Mouse (Mus musculus): ENCODE results near the gene Loxl3. TPM values are rescaled to one million over a fixed set of nuclear protein-coding genes. Genes with fewer than 3 reads are reported as not detected.
A peak's percentile ranks its signal among the peaks of the same experiment; 100 is the strongest.

Gene Loxl3
- polyA plus RNA-seq, 1 experiment from 2014 or later, result 4.9 TPM

GRCm38 (mm10) chr6:83071220-83071619, 37.2 kb downstream of the Loxl3 start:
- WGBS, result 0% methylated on average over 22 of the region's 24 CpGs
- ATAC-seq (ENCODE audit: low FRiP score) (no peak), DNase-seq (ENCODE audit: low spot score) (no peak)
- H3K4me1 ChIP-seq (replicated peaks; ENCODE audit: control insufficient read depth, insufficient read depth, low read length), result 0 out of 2 replicates have a peak, but pooled peaks cover 12% of the 10 kb centered on the region
- H3K27ac ChIP-seq, result no peak overlapping the region
- H3K9me3 ChIP-seq (ENCODE audit: control insufficient read depth, low read length), result no peaks in the 10 kb centered on the region
- no peaks in the 10 kb centered on the region for H3K36me3 ChIP-seq (replicated peaks; ENCODE audit: control insufficient read depth, insufficient read depth)
- H3K9ac ChIP-seq, result no peak overlapping the region
- peaks cover 99% of the 10 kb centered on the region for H3K27me3 ChIP-seq (ENCODE audit: control insufficient read depth, insufficient read depth, low read length)
- H3K4me2 ChIP-seq (replicated peaks), result no peak overlapping the region
- no peak overlapping the region; the same call in 1 of the 2 replicates for H3K4me3 ChIP-seq (replicated peaks; ENCODE audit: low read length)

- WGBS, result 19% methylated on average over 2 of the region's 2 CpGs
- no peaks in the 10 kb centered on the region for H3K9me3 ChIP-seq (ENCODE audit: control insufficient read depth, low read length)
- no peak overlapping the region for H3K4me2 ChIP-seq (replicated peaks)
- H3K27me3 ChIP-seq (ENCODE audit: control insufficient read depth, insufficient read depth, low read length), result peaks cover 69% of the 10 kb centered on the region
- H3K36me3 ChIP-seq (replicated peaks; ENCODE audit: control insufficient read depth, insufficient read depth), result 0 out of 2 replicates have a peak, but pooled peaks cover 3% of the 10 kb centered on the region
- peaks cover 19% of the 10 kb centered on the region for H3K4me1 ChIP-seq (replicated peaks; ENCODE audit: control insufficient read depth, insufficient read depth, low read length)
- no peak overlapping the region for H3K27ac ChIP-seq
- ATAC-seq (ENCODE audit: low FRiP score) (no peak), DNase-seq (ENCODE audit: low spot score) (no peak)
- H3K4me3 ChIP-seq (replicated peaks; ENCODE audit: low read length), result no peak overlapping the region
- no peak overlapping the region for H3K9ac ChIP-seq
These were observed 41.0 kb downstream of the Loxl3 start for GRCm38 (mm10) chr6:83074979-83075378.

GRCm38 (mm10) chr6:83077630-83078323, 43.8 kb downstream of the Loxl3 start, which contains the start of gene Pcgf1:
Gene Pcgf1, plus strand, starts transcription at chr6:83077869.
- Histone ChIP-seq H3K4me1 (replicated peaks; ENCODE audit: control insufficient read depth, insufficient read depth, low read length) (peaks cover 14% of the 10 kb centered on the region), H3K27me3 (ENCODE audit: control insufficient read depth, insufficient read depth, low read length) (peaks cover 53% of the 10 kb centered on the region), H3K4me3 (replicated peaks; ENCODE audit: low read length) (peak within 1 kb of the TSS; percentile 77), H3K27ac (peak within 1 kb of the TSS; percentile 95), H3K9ac (peak within 1 kb of the TSS; percentile 87), H3K4me2 (replicated peaks) (peak within 1 kb of the TSS; percentile 98), H3K9me3 (ENCODE audit: control insufficient read depth, low read length) (no peaks in the 10 kb centered on the region), H3K36me3 (replicated peaks; ENCODE audit: control insufficient read depth, insufficient read depth) (peaks cover 20% of the 10 kb centered on the region; the same call in 1 of the 2 replicates)
- peak; percentile 83 for ATAC-seq (ENCODE audit: low FRiP score)
- under 1% methylated on average over 53 of the region's 54 CpGs for WGBS
- no peak for DNase-seq (ENCODE audit: low spot score)

GRCm38 (mm10) chr6:83078324-83078858, 44.4 kb downstream of the Loxl3 start:
- Histone ChIP-seq H3K9ac (peak overlapping the region; percentile 87), H3K27ac (peak overlapping the region; percentile 95), H3K27me3 (ENCODE audit: control insufficient read depth, insufficient read depth, low read length) (peaks cover 53% of the 10 kb centered on the region), H3K4me3 (replicated peaks; ENCODE audit: low read length) (peak overlapping the region; percentile 77), H3K4me2 (replicated peaks) (peak overlapping the region; percentile 98), H3K9me3 (ENCODE audit: control insufficient read depth, low read length) (no peaks in the 10 kb centered on the region), H3K36me3 (replicated peaks; ENCODE audit: control insufficient read depth, insufficient read depth) (peaks cover 20% of the 10 kb centered on the region; the same call in 1 of the 2 replicates), H3K4me1 (replicated peaks; ENCODE audit: control insufficient read depth, insufficient read depth, low read length) (peaks cover 14% of the 10 kb centered on the region)
- ATAC-seq (ENCODE audit: low FRiP score) (peak; percentile 94), DNase-seq (ENCODE audit: low spot score) (peak; percentile 100)
- WGBS, result under 1% methylated on average over 46 of the region's 46 CpGs

GRCm38 (mm10) chr6:83080210-83080609, 46.2 kb downstream of the Loxl3 start:
- Histone ChIP-seq H3K9me3 (ENCODE audit: control insufficient read depth, low read length) (no peaks in the 10 kb centered on the region), H3K27ac (no peak overlapping the region), H3K27me3 (ENCODE audit: control insufficient read depth, insufficient read depth, low read length) (peaks cover 53% of the 10 kb centered on the region), H3K4me3 (replicated peaks; ENCODE audit: low read length) (no peak overlapping the region), H3K36me3 (replicated peaks; ENCODE audit: control insufficient read depth, insufficient read depth) (peaks cover 20% of the 10 kb centered on the region; the same call in 1 of the 2 replicates), H3K9ac (no peak overlapping the region), H3K4me2 (replicated peaks) (no peak overlapping the region), H3K4me1 (replicated peaks; ENCODE audit: control insufficient read depth, insufficient read depth, low read length) (peaks cover 14% of the 10 kb centered on the region)
- WGBS, result 94% methylated on average over 5 of the region's 5 CpGs
- ATAC-seq (ENCODE audit: low FRiP score), result no peak
- no peak for DNase-seq (ENCODE audit: low spot score)

- 14% methylated on average over 5 of the region's 5 CpGs for WGBS
- Histone ChIP-seq H3K27ac (no peak overlapping the region), H3K9me3 (ENCODE audit: control insufficient read depth, low read length) (no peaks in the 10 kb centered on the region), H3K4me3 (replicated peaks; ENCODE audit: low read length) (no peak overlapping the region), H3K4me1 (replicated peaks; ENCODE audit: control insufficient read depth, insufficient read depth, low read length) (peaks cover 10% of the 10 kb centered on the region), H3K9ac (no peak overlapping the region), H3K27me3 (ENCODE audit: control insufficient read depth, insufficient read depth, low read length) (peaks cover 66% of the 10 kb centered on the region), H3K4me2 (replicated peaks) (no peak overlapping the region), H3K36me3 (replicated peaks; ENCODE audit: control insufficient read depth, insufficient read depth) (peaks cover 20% of the 10 kb centered on the region; the same call in 1 of the 2 replicates)
- ATAC-seq (ENCODE audit: low FRiP score) (no peak), DNase-seq (ENCODE audit: low spot score) (no peak)
These were observed 49.5 kb downstream of the Loxl3 start for GRCm38 (mm10) chr6:83083497-83083896.

- Histone ChIP-seq H3K4me2 (replicated peaks) (no peak overlapping the region), H3K36me3 (replicated peaks; ENCODE audit: control insufficient read depth, insufficient read depth) (peaks cover 20% of the 10 kb centered on the region; the same call in 1 of the 2 replicates), H3K4me3 (replicated peaks; ENCODE audit: low read length) (no peak overlapping the region), H3K9ac (no peak overlapping the region), H3K9me3 (ENCODE audit: control insufficient read depth, low read length) (no peaks in the 10 kb centered on the region), H3K27ac (no peak overlapping the region), H3K4me1 (replicated peaks; ENCODE audit: control insufficient read depth, insufficient read depth, low read length) (peaks cover 2% of the 10 kb centered on the region; the same call in 1 of the 2 replicates), H3K27me3 (ENCODE audit: control insufficient read depth, insufficient read depth, low read length) (peaks cover 74% of the 10 kb centered on the region)
- DNase-seq (ENCODE audit: low spot score), result no peak
- ATAC-seq (ENCODE audit: low FRiP score), result no peak
- WGBS, result 4% methylated on average over 6 of the region's 6 CpGs
These were observed 50.5 kb downstream of the Loxl3 start for GRCm38 (mm10) chr6:83084477-83084876.

GRCm38 (mm10) chr6:83086121-83087035, 52.4 kb downstream of the Loxl3 start, which contains the start of gene Lbx2:
Gene Lbx2, plus strand, starts transcription at chr6:83086367.
- WGBS, result 4% methylated on average over 42 of the region's 42 CpGs
- Histone ChIP-seq H3K9ac (no peak within 1 kb of the TSS), H3K4me2 (replicated peaks) (peak within 1 kb of the TSS; percentile 31; the same call in 1 of the 2 replicates), H3K27ac (no peak within 1 kb of the TSS), H3K4me3 (replicated peaks; ENCODE audit: low read length) (no peak within 1 kb of the TSS), H3K27me3 (ENCODE audit: control insufficient read depth, insufficient read depth, low read length) (peaks cover 91% of the 10 kb centered on the region), H3K36me3 (replicated peaks; ENCODE audit: control insufficient read depth, insufficient read depth) (peaks cover 10% of the 10 kb centered on the region; the same call in 1 of the 2 replicates), H3K9me3 (ENCODE audit: control insufficient read depth, low read length) (no peaks in the 10 kb centered on the region), H3K4me1 (replicated peaks; ENCODE audit: control insufficient read depth, insufficient read depth, low read length) (no peaks in the 10 kb centered on the region)
- ATAC-seq (ENCODE audit: low FRiP score) (no peak), DNase-seq (ENCODE audit: low spot score) (no peak)

Data from hindbrain, embryonic 14.5 days (tissue).